Mouse (Mus musculus) kidney, postnatal 14 days (tissue): ENCODE measurements around the gene Wls.

Experiments used
- DNase-seq: peaks from one replicate; pipeline ENCODE4 v3.0.0; 2022; ENCODE audit warnings: mixed read lengths

Wls gene

DNA sequence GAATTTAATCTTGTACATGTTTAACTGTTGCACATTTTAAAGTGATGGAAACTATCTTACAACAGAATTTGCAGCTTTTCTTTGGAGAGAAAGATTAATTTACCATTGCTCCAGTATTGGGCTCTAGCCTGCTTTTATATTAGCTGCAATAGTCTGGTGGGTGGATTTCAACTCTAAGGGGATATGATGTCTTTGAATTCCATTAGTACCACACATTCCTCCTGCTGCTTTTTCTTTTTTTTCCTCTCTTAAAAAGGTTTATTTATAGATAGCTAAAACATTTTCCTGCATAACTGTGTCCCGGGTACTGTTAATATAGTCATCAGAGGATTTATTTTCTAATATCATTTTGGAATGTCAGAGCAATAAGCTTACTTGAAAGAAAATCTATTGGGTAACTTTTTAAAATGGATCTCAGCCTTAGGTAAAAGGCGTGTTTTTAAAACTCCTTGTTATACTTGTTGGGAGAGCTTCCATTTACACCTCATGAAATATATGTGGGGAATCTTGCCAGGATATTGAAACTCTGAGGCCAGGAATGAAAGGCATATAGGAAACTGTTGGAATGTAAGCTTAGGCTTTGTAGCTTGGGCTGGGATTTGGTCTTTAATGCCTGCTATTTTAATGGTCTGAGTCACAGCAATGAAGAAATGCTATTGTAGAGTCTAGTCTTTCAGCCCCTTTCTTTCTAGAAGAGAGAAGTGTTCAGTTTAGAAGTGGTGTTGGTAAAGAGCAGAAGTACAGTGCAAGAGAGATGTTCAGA lies 78.0 kb downstream of the Wls start:
- no peak for DNase-seq
